Mouse (Mus musculus): ENCODE results near the gene Tnfsf10.

- TF ChIP-seq CTCF (IDR thresholded peaks at IDR 0.05; ENCODE audit: low read depth), result no peak
- TF ChIP-seq EP300 (IDR thresholded peaks at IDR 0.05; ENCODE audit: low read depth), result no peak
Observed at GRCm38 (mm10) chr3:27317288-27318024, 628 bp downstream of the Tnfsf10 start.

All from liver, embryonic 14.5 days (tissue).